Mouse (Mus musculus) stomach, embryonic 14.5 days (tissue): ENCODE results near the gene Gng3. TPM values are rescaled to one million over a fixed set of nuclear protein-coding genes. Genes with fewer than 3 reads are reported as not detected.

ENCODE experiments used
- ATAC-seq: fragments of 200-750 bp; cut with Nextera tagmentation; 2 replicates; pipeline ENCODE4 v1.8.0; 2017; ENCODE audit warnings: low read depth, moderate TSS enrichment; ENCODE audit not compliant: insufficient number of reproducible peaks, insufficient read depth, low FRiP score
- H3K27ac ChIP-seq: fragments of 300-500 bp; sonication (generic); 2 replicates; pipeline ENCODE4 v1.5.1; 2014; ENCODE audit warnings: mild to moderate bottlenecking, low read length, moderate library complexity, mixed read lengths
- H3K27me3 ChIP-seq: fragments of 300-500 bp; sonication (generic); 2 replicates; pipeline ENCODE4 v1.6.1; 2014; ENCODE audit warnings: low read length, control low read depth, mixed read lengths; ENCODE audit not compliant: control insufficient read depth, insufficient read depth
- H3K36me3 ChIP-seq: fragments of 300-500 bp; sonication (generic); 2 replicates; pipeline ENCODE4 v1.6.1; 2014; ENCODE audit warnings: mild to moderate bottlenecking, control low read depth, low read length, moderate library complexity, mixed read lengths; ENCODE audit not compliant: control insufficient read depth, insufficient read depth
- H3K4me1 ChIP-seq: fragments of 300-500 bp; sonication (generic); 2 replicates; pipeline ENCODE4 v1.6.1; 2014; ENCODE audit warnings: low read length, control low read depth, mixed read lengths; ENCODE audit not compliant: control insufficient read depth, insufficient read depth
- H3K4me2 ChIP-seq: fragments of 300-500 bp; sonication (generic); replicated peaks from 2 replicates; pipeline ENCODE4 v1.6.1; 2014; ENCODE audit warnings: low read depth, low read length, control low read depth
- H3K4me3 ChIP-seq: fragments of 300-500 bp; sonication (generic); 2 replicates; pipeline ENCODE4 v1.5.1; 2014; ENCODE audit warnings: low read depth, low read length, control low read depth
- H3K9ac ChIP-seq: fragments of 300-500 bp; sonication (generic); replicated peaks from 2 replicates; pipeline ENCODE4 v1.6.1; 2014; ENCODE audit warnings: low read depth, mild to moderate bottlenecking, control low read depth, low read length, moderate library complexity, mixed read lengths
- H3K9me3 ChIP-seq: fragments of 300-500 bp; sonication (generic); 2 replicates; pipeline ENCODE4 v1.6.1; 2016; ENCODE audit warnings: low read depth, low read length, control low read depth; ENCODE audit not compliant: control insufficient read depth
- WGBS: fragments of 180-500 bp; shearing (Covaris S2); extraction: QIAGEN DNeasy Blood & Tissue Kit; methylation state at CpG from one replicate; pipeline ENCODE4 v1.1.7; 2014; 5-methylcytosine and 5-hydroxymethylcytosine counted together
- polyA plus RNA-seq: library from polyadenylated mRNA; unstranded; fragments of >200 nt; fragmentation: Nextera tagmentation; extraction: Ambion mirVana; gene quantifications from 2 replicates; pipeline ENCODE4 v1.2.1, GENCODE M21; 2014

The Gng3 gene
- polyA plus RNA-seq, 1 experiment from 2014 or later: 17.8 TPM

- Histone ChIP-seq H3K27me3 (no peaks in the 10 kb centered on the region), H3K9ac (no peak overlapping the region), H3K4me2 (no peak overlapping the region), H3K4me1 (no peaks in the 10 kb centered on the region), H3K27ac (no peak overlapping the region), H3K4me3 (no peak overlapping the region), H3K36me3 (peaks cover 5% of the 10 kb centered on the region), H3K9me3 (no peaks in the 10 kb centered on the region)
- 51% methylated on average over 10 of the region's 10 CpGs for WGBS
- ATAC-seq: no peak
These were observed 13.4 kb upstream of the Gng3 start for GRCm38 (mm10) chr19:8852236-8852928.

- WGBS: 42% methylated on average over 7 of the region's 7 CpGs
- H3K9ac ChIP-seq: no peak overlapping the region
These were observed 12.6 kb upstream of the Gng3 start for GRCm38 (mm10) chr19:8851639-8852038.

GRCm38 (mm10) chr19:8850402-8850901 is 11.5 kb upstream of the Gng3 start, which contains the start of gene Lrrn4cl:
Gene Lrrn4cl (plus strand): TSS chr19:8850768.
- H3K9ac ChIP-seq: no peak within 1 kb of the TSS
- H3K4me3 ChIP-seq: no peak within 1 kb of the TSS
- H3K27me3 ChIP-seq: no peaks in the 10 kb centered on the region
- peaks cover 7% of the 10 kb centered on the region for H3K36me3 ChIP-seq
- H3K9me3 ChIP-seq: no peaks in the 10 kb centered on the region
- H3K4me2 ChIP-seq: no peak within 1 kb of the TSS
- WGBS: 19% methylated on average over 7 of the region's 7 CpGs
- H3K4me1 ChIP-seq: no peaks in the 10 kb centered on the region
- peak; percentile 72; the same call in 1 of the 2 replicates for ATAC-seq
- H3K27ac ChIP-seq: peak within 1 kb of the TSS; percentile 33; the same call in 1 of the 2 replicates

More at GRCm38 (mm10) chr19:8851639-8852038, 12.6 kb upstream of the Gng3 start:
- Histone ChIP-seq H3K36me3 (peaks cover 7% of the 10 kb centered on the region), H3K9me3 (no peaks in the 10 kb centered on the region), H3K4me3 (no peak overlapping the region), H3K4me1 (no peaks in the 10 kb centered on the region), H3K27me3 (no peaks in the 10 kb centered on the region), H3K27ac (no peak overlapping the region), H3K4me2 (no peak overlapping the region)
- ATAC-seq: no peak

- ATAC-seq: no peak
- H3K4me2 ChIP-seq: no peak overlapping the region
- no peaks in the 10 kb centered on the region for H3K9me3 ChIP-seq
- H3K4me3 ChIP-seq: no peak overlapping the region
- no peaks in the 10 kb centered on the region for H3K4me1 ChIP-seq
- 75% methylated on average over 5 of the region's 5 CpGs for WGBS
- H3K27ac ChIP-seq: no peak overlapping the region
- H3K9ac ChIP-seq: no peak overlapping the region
- peaks cover 7% of the 10 kb centered on the region for H3K36me3 ChIP-seq
- H3K27me3 ChIP-seq: no peaks in the 10 kb centered on the region
These were observed 9.4 kb upstream of the Gng3 start for GRCm38 (mm10) chr19:8848356-8848755.

- H3K27ac ChIP-seq: no peak overlapping the region
- H3K9me3 ChIP-seq: no peaks in the 10 kb centered on the region
- no peaks in the 10 kb centered on the region for H3K27me3 ChIP-seq
- ATAC-seq: no peak
- peaks cover 5% of the 10 kb centered on the region; the same call in 1 of the 2 replicates for H3K4me1 ChIP-seq
- WGBS: 63% methylated on average over 5 of the region's 5 CpGs
- H3K9ac ChIP-seq: no peak overlapping the region
- H3K4me2 ChIP-seq: no peak overlapping the region
- H3K4me3 ChIP-seq: no peak overlapping the region
- peaks cover 12% of the 10 kb centered on the region for H3K36me3 ChIP-seq
These were observed 5.6 kb upstream of the Gng3 start for GRCm38 (mm10) chr19:8844371-8845129.

GRCm38 (mm10) chr19:8842961-8843360 is 4.0 kb upstream of the Gng3 start:
- no peak overlapping the region for H3K9ac ChIP-seq
- no peak overlapping the region for H3K4me3 ChIP-seq
- H3K36me3 ChIP-seq: peaks cover 12% of the 10 kb centered on the region
- WGBS: 90% methylated on average over 6 of the region's 6 CpGs
- no peak for ATAC-seq
- H3K27me3 ChIP-seq: no peaks in the 10 kb centered on the region
- peaks cover 15% of the 10 kb centered on the region for H3K4me1 ChIP-seq
- no peak overlapping the region for H3K4me2 ChIP-seq
- H3K27ac ChIP-seq: no peak overlapping the region
- no peaks in the 10 kb centered on the region for H3K9me3 ChIP-seq

- Histone ChIP-seq H3K36me3 (peaks cover 5% of the 10 kb centered on the region), H3K9me3 (no peaks in the 10 kb centered on the region), H3K4me3 (peak overlapping the region; percentile 38; the same call in 1 of the 2 replicates), H3K4me2 (peak overlapping the region; percentile 83), H3K9ac (no peak overlapping the region), H3K4me1 (peaks cover 15% of the 10 kb centered on the region), H3K27ac (no peak overlapping the region), H3K27me3 (no peaks in the 10 kb centered on the region)
- ATAC-seq: no peak
- 90% methylated on average over 7 of the region's 7 CpGs for WGBS
These were observed 2.0 kb upstream of the Gng3 start for GRCm38 (mm10) chr19:8841012-8841411.

GRCm38 (mm10) chr19:8839908-8840791 is 1.2 kb upstream of the Gng3 start:
- Histone ChIP-seq H3K27ac (0 out of 2 replicates have a peak overlapping the region, but pooled peaks have one; percentile 48), H3K4me3 (peak overlapping the region; percentile 38), H3K36me3 (peaks cover 8% of the 10 kb centered on the region), H3K4me2 (peak overlapping the region; percentile 83), H3K27me3 (no peaks in the 10 kb centered on the region), H3K9ac (peak overlapping the region; percentile 46; the same call in 1 of the 2 replicates), H3K4me1 (peaks cover 15% of the 10 kb centered on the region), H3K9me3 (no peaks in the 10 kb centered on the region)
- WGBS: 24% methylated on average over 29 of the region's 29 CpGs
- peak; percentile 44 for ATAC-seq
